Mouse (Mus musculus) kidney, embryonic 16.5 days (tissue): ENCODE data around the gene Coasy. TPM values are rescaled to one million over a fixed set of nuclear protein-coding genes. Genes with fewer than 3 reads are reported as not detected.

ENCODE experiments used
- polyA plus RNA-seq: library from polyadenylated mRNA; unstranded; fragments of >200 nt; fragmentation: Nextera tagmentation; extraction: Ambion mirVana; gene quantifications from 2 replicates; pipeline ENCODE4 v1.2.1, GENCODE M21; 2015

Gene Coasy
- polyA plus RNA-seq, 1 experiment from 2014 or later, result 57.9 TPM

Other genes with a start within 250 kb of the Coasy start
- gene Stat5b, start 231.8 kb upstream of the Coasy start, polyA plus RNA-seq, result 18.7 and 22.5 TPM in 2 replicates
- 3.7 and 4.5 TPM in 2 replicates for gene Stat5a, start 223.2 kb upstream of the Coasy start, polyA plus RNA-seq
- gene Stat3, start 143.0 kb upstream of the Coasy start, polyA plus RNA-seq, result 47.9 and 54.4 TPM in 2 replicates
- 140 and 161 TPM in 2 replicates for gene Cavin1, start 111.7 kb upstream of the Coasy start, polyA plus RNA-seq
- gene Atp6v0a1, start 73.1 kb upstream of the Coasy start, polyA plus RNA-seq, result 42.2 and 45.3 TPM in 2 replicates
- gene Naglu, start 12.6 kb upstream of the Coasy start, polyA plus RNA-seq, result 18.6 and 23.0 TPM in 2 replicates
- gene Hsd17b1, start 4.2 kb upstream of the Coasy start, polyA plus RNA-seq, result 0.77 TPM in 1 of 2 replicates, not detected in the other
- gene Mlx, start 4.7 kb downstream of the Coasy start, polyA plus RNA-seq, result 51.9 and 58.9 TPM in 2 replicates
- 40.0 and 40.1 TPM in 2 replicates for gene Psmc3ip, start 12.9 kb downstream of the Coasy start, polyA plus RNA-seq
- 21.9 and 23.2 TPM in 2 replicates for gene Retreg3, start 37.3 kb downstream of the Coasy start, polyA plus RNA-seq
- gene Tubg1, start 37.4 kb downstream of the Coasy start, polyA plus RNA-seq, result 98.1 and 98.2 TPM in 2 replicates
- gene Tubg2, start 73.3 kb downstream of the Coasy start, polyA plus RNA-seq, result 4.2 and 4.5 TPM in 2 replicates
- gene Cntnap1, start 88.0 kb downstream of the Coasy start, polyA plus RNA-seq, result 2.2 TPM in 2 replicates
- gene Plekhh3, start 88.8 kb downstream of the Coasy start, polyA plus RNA-seq, result 18.7 and 19.2 TPM in 2 replicates
- 0.50 and 0.76 TPM in 2 replicates for gene Ccr10, start 92.9 kb downstream of the Coasy start, polyA plus RNA-seq
- gene Ezh1, start 143.9 kb downstream of the Coasy start, polyA plus RNA-seq, result 25.1 and 29.5 TPM in 2 replicates
- gene Ramp2, start 163.5 kb downstream of the Coasy start, polyA plus RNA-seq, result 246 and 270 TPM in 2 replicates
- gene Vps25, start 171.1 kb downstream of the Coasy start, polyA plus RNA-seq, result 154 TPM in 2 replicates
- gene Wnk4, start 178.0 kb downstream of the Coasy start, polyA plus RNA-seq, result 30.5 and 39.5 TPM in 2 replicates
- gene Cntd1, start 196.4 kb downstream of the Coasy start, polyA plus RNA-seq, result 1.7 and 3.2 TPM in 2 replicates
- gene Coa3, start 196.5 kb downstream of the Coasy start, polyA plus RNA-seq, result 197 and 200 TPM in 2 replicates
- gene Becn1, start 219.7 kb downstream of the Coasy start, polyA plus RNA-seq, result 176 and 188 TPM in 2 replicates
- gene Psme3, start 233.6 kb downstream of the Coasy start, polyA plus RNA-seq, result 142 and 148 TPM in 2 replicates
- 1.7 and 2.0 TPM in 2 replicates for gene Aoc2, start 242.5 kb downstream of the Coasy start, polyA plus RNA-seq
- gene Aoc3, start 248.0 kb downstream of the Coasy start, polyA plus RNA-seq, result 0.86 and 1.3 TPM in 2 replicates